Mouse (Mus musculus): ENCODE data around the gene Fetub. TPM values are rescaled to one million over a fixed set of nuclear protein-coding genes. Genes with fewer than 3 reads are reported as not detected.

Gene Fetub
- polyA plus RNA-seq, 2 experiments from 2014 or later, result not detected

DNA sequence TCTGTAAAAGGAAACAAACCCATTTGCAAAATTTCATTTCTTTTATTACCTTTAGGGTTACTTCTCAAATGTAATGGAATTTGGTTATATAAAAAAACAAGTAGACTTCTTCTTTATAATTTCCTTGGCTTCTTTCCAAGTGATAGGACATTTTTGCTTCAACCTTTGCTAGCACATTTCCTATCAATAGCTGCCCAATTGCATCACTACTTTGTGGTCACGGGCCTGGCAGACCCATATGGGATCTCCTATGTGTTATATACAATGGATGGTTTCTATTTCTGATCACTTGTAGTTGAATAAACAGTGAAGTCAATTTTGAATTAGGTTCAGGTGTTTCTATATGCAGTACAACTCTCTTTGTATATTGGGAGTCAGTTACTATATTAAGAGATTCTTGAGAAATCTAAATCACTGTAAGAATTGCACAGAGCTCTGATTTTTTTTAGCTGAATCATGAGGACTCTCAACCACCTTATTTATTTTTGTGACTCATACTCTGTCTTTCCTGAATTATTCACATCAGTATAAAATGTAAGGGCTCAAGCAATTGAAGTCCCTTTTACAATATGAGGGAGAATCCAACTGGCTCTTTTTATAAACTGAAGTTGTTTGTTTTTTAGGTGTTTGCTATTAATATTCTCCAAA, 49.4 kb downstream of the Fetub start:
- no peak for ATAC-seq

Other genes starting within 250 kb of the Fetub start
- gene Crygs, start 106.8 kb upstream of the Fetub start, polyA plus RNA-seq (2017; shearing (Covaris generic)), result not detected
- gene Tbccd1, start 60.7 kb upstream of the Fetub start, polyA plus RNA-seq (2017; shearing (Covaris generic)), result 10 to 100 TPM; 18.1 to 34.5 TPM
- 10 to 100 TPM; 45.0 to 54.4 TPM for gene Dnajb11, start 60.5 kb upstream of the Fetub start, polyA plus RNA-seq (2017; shearing (Covaris generic))
- gene Ahsg, start 27.1 kb upstream of the Fetub start, polyA plus RNA-seq (2017; shearing (Covaris generic)), result not detected
- not detected for gene Hrg, start 32.7 kb downstream of the Fetub start, polyA plus RNA-seq (2017; shearing (Covaris generic))
- gene Kng2, start 111.1 kb downstream of the Fetub start, polyA plus RNA-seq (2017; shearing (Covaris generic)), result not detected
- gene Kng1, start 139.5 kb downstream of the Fetub start, polyA plus RNA-seq (2017; shearing (Covaris generic)), result not detected
- 100 to 1,000 TPM; 558 to 662 TPM for gene Eif4a2, start 189.1 kb downstream of the Fetub start, polyA plus RNA-seq (2017; shearing (Covaris generic))
- 10 to 100 TPM; 38.4 to 51.1 TPM for gene Rfc4, start 209.4 kb downstream of the Fetub start, polyA plus RNA-seq (2017; shearing (Covaris generic))
- gene Adipoq, start 228.2 kb downstream of the Fetub start, polyA plus RNA-seq (2017; shearing (Covaris generic)), result not detected

Measured in CD4-positive, CD25-positive, alpha-beta regulatory T cell, adult 4 months (primary cell).